Mouse (Mus musculus) spleen, postnatal 4 days (tissue): ENCODE measurements at regions not wholly inside any gene's neighbourhood (a gene's known extent, or its start where the extent isn't known, plus 50 kb on each side); places are given as distances from the start of the nearest gene placed in this dataset.

ENCODE experiments used
- DNase-seq, 2 experiments: peaks; one replicate each; pipeline ENCODE4 v3.0.0; 2022; ENCODE audit warnings: low spot score in 2 of 2

DNA sequence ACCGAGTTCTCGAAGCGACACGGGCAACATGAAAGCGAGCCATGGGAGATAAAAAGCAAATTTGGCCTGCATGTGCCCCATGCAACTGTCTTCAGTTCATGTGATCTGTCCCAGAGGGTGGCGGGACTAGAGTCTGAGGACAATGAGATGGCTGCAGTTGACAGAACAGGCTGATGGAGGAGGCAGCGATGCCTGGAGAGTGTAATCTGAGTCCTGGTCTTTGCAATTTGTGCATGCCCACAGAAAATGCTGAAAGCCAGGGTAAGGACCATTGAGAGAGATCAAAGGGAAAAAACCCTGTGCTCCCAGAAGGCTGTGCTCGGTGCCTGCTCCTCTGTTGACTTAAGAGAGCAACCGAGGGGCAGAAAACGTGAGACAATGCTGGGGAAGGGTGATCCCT is 624.8 kb upstream of the BB014433 start:
- no peak for DNase-seq

DNA sequence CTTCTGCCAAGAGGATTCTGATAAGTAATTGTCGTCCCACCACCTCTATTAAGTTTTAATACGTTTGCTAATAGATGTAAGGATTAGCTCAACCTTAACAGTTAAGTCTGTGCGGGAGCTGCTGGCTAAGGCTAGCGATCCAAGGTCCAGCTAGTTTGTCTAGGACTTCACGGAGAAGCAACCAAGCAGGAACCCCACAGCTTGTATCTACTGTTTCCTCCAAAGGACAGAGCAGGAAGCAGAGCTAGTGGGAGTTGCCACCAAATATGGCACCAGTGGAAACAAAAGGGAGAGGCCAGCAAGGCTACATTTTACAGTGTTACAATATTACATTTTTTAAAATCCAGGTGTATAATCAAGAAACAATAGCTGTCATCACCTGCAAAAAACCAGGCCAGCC is 624.4 kb upstream of the BB014433 start:
- no peak for DNase-seq

GRCm38 (mm10) chr8:15669515-15669914 is 623.6 kb upstream of the BB014433 start:
- no peak for DNase-seq

- DNase-seq = no peak
These were observed 614.7 kb upstream of the BB014433 start for GRCm38 (mm10) chr8:15660602-15661001.

GRCm38 (mm10) chr8:15634769-15635366 is 589.0 kb upstream of the BB014433 start:
- no peak for DNase-seq

DNA sequence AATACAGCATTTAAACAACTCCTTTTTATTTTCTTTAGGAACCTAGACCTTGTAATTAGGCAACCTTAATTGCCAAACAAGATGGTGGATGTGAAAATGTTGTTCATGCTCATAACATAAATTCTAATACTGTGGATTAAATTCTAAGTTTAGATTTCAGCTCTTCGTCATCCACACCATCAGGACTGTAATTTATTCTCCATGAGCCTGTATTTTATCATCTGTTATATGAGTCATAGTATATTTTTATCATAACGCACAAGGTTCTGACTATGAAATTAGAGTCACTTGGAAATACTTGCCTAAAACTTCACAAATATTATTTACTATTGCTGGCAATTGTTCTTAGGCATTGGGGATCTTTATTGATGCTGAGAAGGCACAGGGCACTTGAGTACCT is 582.7 kb upstream of the BB014433 start:
- no peak for DNase-seq

- DNase-seq = peak in 1 of 2 experiments; percentile 42
These were observed 577.9 kb upstream of the BB014433 start for GRCm38 (mm10) chr8:15623602-15624392.

DNA sequence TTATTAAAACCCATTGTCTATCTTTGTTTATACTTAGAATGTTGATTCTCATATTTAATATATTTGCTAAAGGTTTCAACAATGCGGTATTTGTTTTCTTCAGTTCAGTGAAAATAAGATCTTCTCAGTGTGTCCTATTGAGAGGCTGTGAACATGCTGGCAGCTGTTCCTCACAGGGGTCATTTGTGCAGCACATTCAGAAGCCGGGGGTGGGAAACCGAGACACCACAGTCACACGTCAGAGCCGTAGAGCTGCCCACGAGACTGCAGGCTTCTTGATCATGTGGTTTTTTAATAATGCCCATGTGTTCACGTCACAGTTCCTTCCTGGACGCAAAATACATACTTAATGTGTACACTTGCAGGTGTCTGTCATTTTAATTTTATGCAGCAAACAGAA is 564.3 kb upstream of the BB014433 start:
- peak in 1 of 2 experiments; percentile 44 for DNase-seq

DNA sequence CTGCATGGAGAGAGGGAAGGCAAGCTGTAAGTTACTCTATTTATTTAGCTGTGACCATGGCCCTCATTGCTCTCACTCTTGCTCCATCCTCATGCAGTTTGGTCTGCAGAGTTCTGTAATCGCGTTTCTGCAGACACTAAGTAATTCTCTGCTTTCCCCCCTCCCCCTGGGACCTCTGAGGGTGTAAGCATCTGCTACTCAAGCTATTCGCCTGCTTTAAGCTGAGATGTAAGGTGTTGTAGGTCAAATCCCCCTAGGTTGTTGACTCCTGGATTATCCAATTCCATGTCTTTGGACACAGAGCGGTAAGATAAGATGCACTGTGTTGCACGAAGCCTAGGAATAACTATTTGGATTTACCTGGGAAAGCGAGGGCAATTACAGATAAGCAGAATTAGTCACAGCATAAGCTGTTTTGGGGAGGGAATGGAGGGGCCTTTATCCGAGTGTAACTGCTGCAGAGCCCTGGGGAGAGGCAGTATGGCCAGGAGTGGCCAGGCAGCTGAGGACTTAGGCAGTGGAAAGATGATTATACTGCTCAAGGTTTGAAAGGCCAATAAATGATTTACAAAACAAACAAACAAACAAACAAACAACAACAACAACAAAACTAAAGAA is 561.8 kb upstream of the BB014433 start:
- peak in 1 of 2 experiments; percentile 28 for DNase-seq

GRCm38 (mm10) chr8:15601531-15601930 is 555.7 kb upstream of the BB014433 start:
- DNase-seq = peak in 1 of 2 experiments; percentile 31

- no peak for DNase-seq
These were observed 547.2 kb upstream of the BB014433 start for GRCm38 (mm10) chr8:15593106-15593505.

DNA sequence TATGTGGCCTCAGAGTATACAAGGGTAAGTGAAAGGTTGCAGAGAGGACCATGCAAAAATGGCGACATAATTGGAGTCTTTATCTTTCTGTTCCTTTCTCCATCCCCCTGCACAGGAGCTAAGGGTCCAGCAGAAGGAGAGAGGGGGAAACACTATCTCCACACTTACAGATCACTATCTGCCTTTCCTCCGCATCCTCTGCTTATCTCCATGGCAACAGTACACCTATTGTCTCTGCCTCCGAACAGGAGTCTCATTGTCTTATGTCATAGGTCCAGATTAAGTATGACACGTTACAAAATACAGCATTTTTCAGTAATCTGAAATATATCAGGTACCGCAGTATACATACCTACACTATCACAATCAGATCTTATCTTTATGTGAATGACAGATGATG is 537.9 kb upstream of the BB014433 start:
- no peak for DNase-seq

- DNase-seq = no peak
These were observed 524.2 kb upstream of the BB014433 start for GRCm38 (mm10) chr8:15570091-15570490.

DNA sequence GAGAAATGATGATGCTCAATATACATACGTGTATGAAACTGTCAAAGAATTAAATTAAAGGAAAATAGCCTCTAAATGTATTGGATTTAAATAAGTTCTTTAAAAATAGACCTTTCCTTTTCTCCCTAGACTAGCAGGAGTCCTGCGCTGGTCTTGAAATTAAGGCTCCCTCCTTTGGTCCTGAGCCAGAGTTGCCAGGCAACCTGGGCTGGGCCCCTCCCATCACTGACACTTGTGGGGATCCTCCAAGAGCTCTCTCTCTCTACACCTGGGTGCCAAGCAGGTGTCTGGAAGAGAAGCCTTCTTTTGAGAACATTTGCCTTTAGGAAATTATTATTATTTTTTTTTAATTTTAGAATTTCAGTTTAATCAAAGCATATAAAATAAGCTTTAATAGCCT is 521.9 kb upstream of the BB014433 start:
- no peak for DNase-seq

- DNase-seq = no peak
These were observed 516.7 kb upstream of the BB014433 start for GRCm38 (mm10) chr8:15562310-15563296.

- no peak for DNase-seq
These were observed 486.1 kb upstream of the BB014433 start for GRCm38 (mm10) chr8:15532027-15532426.

DNA sequence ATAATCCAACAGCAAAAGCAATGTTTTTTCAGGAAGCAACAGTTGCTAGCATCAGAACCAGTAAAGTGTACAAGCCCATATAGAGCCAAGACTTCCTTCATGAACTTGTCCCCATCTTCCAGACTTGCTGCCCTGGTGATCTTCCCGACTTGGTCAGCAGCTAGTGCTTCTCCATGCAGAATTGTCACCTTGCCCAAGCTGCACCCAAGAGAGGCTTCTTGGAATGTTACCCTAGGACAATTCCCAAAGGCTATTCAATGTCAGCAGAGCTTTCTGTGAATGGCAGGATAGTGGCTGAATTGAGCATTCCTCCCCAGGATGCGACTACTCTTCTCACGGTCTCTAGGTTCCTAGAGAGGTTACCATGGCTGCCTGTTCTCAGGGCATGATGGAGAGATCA is 479.6 kb upstream of the BB014433 start:
- DNase-seq = no peak

GRCm38 (mm10) chr8:15519896-15520295 is 474.0 kb upstream of the BB014433 start:
- peak; percentile 32 to 76 for DNase-seq

DNA sequence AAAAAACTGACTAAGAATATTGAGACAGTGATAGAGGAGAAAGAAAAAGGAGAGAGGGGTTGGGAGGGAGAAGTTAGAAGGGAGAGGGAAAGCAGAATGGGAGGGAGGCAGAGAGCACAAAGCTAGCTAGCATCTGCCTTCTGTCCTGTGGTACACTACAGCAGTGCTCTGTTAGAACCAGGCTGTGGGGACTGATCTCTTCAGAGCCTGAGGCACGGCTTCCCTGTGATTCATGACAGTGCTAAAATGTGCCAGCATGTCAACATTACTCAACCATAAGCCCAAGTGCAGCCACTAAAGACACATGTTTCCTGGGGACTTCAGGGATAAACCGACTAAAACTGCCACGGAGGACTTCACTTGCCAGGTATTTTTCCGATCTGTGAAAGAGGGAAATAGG is 455.1 kb upstream of the BB014433 start:
- no peak for DNase-seq

- no peak for DNase-seq
These were observed 451.7 kb upstream of the BB014433 start for GRCm38 (mm10) chr8:15497566-15497965.

DNA sequence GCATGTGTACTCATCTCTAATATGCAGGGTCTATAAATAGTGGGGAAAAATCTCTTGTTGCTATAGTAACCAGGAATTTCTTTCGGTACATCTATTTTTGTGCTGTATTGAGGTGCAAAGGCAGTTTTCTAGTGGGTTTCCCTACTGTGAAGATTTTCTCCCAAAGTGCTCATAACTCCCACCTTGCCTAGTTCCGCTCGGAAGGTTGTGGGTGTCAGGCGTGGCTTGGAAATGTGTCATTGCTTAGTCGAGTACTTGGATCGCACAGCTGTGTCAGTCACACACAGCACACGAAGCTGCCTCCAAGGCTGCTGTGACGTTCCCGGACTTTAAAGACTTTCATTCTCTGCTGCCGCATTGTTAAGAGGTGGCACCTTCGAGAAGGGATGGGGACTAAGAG is 450.4 kb upstream of the BB014433 start:
- no peak for DNase-seq

DNA sequence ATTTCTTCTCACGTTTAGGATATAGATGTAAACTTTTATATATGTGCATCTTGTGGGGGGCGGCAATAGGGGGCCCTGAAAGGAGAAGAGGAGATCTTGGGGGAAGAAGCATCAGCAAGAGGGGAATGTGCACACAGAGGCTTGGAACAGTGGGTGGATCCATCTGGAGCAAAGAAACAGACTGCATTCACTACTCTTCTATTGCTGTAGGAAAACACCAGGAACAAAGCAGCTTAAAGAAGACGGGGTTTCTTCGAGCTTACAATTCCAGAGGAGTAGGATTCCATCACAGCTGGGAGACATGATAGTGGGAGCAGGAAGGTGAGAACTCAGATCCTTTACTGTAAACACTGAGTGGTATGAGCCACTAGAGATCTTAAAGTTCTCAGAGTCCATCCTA is 444.9 kb upstream of the BB014433 start:
- DNase-seq = no peak
